Mouse (Mus musculus) bone marrow, adult 2 months (tissue): ENCODE data around the gene Nacc1. TPM values are rescaled to one million over a fixed set of nuclear protein-coding genes. Genes with fewer than 3 reads are reported as not detected.
A peak's percentile ranks its signal among the peaks of the same experiment; 100 is the strongest.

Experiments used
- H3K27ac ChIP-seq: fragments of 200-500 bp; 2 replicates; pipeline ENCODE4 v1.5.1; 2012; ENCODE audit warnings: low read depth, mild to moderate bottlenecking, control low read depth, inconsistent platforms, low read length; ENCODE audit not compliant: control insufficient read depth, poor library complexity, insufficient read depth
- H3K4me1 ChIP-seq: fragments of 200-500 bp; 2 replicates; pipeline ENCODE4 v1.6.1; 2011; ENCODE audit warnings: low read length; ENCODE audit not compliant: control insufficient read depth, insufficient read depth
- H3K4me3 ChIP-seq: fragments of 200-500 bp; replicated peaks from 2 replicates; pipeline ENCODE3; 2011; ENCODE audit warnings: mild to moderate bottlenecking, low read depth, low read length, control low read depth; ENCODE audit not compliant: control insufficient read depth
- CTCF ChIP-seq: fragments of 200-500 bp; IDR thresholded peaks from 2 replicates; pipeline ENCODE4 v1.5.1; 2011; ENCODE audit warnings: low read length, control low read depth; ENCODE audit not compliant: control insufficient read depth, insufficient read depth
- POLR2A ChIP-seq: fragments of 200-500 bp; IDR thresholded peaks from 2 replicates; pipeline ENCODE4 v1.6.1; 2011; ENCODE audit warnings: low read depth, mild to moderate bottlenecking, control low read depth, low read length, borderline replicate concordance; ENCODE audit not compliant: control insufficient read depth
- WGBS: fragments of 180-500 bp; shearing (Covaris S2); methylation state at CpG from one replicate; pipeline ENCODE4 v1.1.7; 2018; 5-methylcytosine and 5-hydroxymethylcytosine counted together
- polyA plus RNA-seq: library from polyadenylated mRNA; stranded (reverse); fragments of >200 nt; gene quantifications from 2 replicates; pipeline ENCODE4 v1.2.4, GENCODE M21; 2011; ENCODE audit warnings: low replicate concordance; ENCODE audit not compliant: missing spikeins, insufficient read depth, insufficient read length

Nacc1 gene
- 14.6 and 26.2 TPM in 2 replicates for polyA plus RNA-seq

DNA sequence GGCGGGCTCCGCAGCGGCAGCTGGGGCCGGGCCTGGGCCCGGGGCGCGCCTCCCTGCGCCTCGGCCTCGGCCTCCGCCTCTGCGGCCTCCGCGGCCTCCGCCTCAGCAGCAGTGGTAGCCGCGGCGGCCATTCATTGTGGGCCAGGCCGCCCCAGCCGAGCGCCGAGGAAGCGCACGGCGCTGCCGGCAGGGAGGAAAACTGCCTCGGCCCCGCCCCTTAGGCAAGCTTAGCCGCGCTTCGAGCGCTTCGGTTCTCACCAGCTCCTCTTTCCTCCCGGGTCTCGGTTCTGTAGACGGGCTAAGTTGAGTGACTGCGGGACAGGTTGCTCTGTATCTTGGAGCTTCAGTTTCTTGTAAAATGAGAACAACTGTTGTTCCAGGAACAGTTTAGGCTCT is at the start of gene Nacc1:
Gene Nacc1 (minus strand): TSS at position 158 of the 396 bp plus-strand sequence.
- H3K27ac ChIP-seq: peak within 1 kb of the TSS; percentile 89
- TF ChIP-seq CTCF: no peak
- TF ChIP-seq POLR2A: peak; percentile 69; the same call in 1 of the 2 replicates
- H3K4me1 ChIP-seq: peaks cover 4% of the 10 kb centered on the region; the same call in 1 of the 2 replicates
- under 1% methylated on average over 37 of the region's 37 CpGs for WGBS
- peak within 1 kb of the TSS; percentile 78 for H3K4me3 ChIP-seq

DNA sequence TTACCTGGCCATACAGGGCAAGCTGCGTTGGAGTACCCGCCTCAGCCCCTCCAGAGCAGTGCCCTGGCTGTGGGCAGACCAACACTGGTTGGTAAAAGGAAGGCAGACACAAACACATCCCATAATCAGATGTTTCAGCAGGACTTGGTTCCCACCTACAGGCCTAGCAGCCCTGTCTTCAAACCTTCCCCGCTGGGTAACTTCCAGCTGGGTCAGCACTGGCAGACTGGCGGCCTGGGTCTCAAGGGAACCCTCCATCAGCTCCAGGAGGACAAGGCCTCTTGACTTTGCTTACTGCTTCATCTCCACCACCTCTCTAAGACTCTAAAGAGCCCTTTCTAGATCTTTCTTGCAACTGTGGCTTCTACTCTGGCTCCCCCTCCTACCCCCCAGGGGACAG is 48.9 kb upstream of the Nacc1 start:
- TF ChIP-seq CTCF (no peak), POLR2A (no peak)
- peaks cover 4% of the 10 kb centered on the region; the same call in 1 of the 2 replicates for H3K4me1 ChIP-seq
- 91% methylated on average over 4 of the region's 4 CpGs for WGBS
- peak overlapping the region; percentile 1; the same call in 1 of the 2 replicates for H3K27ac ChIP-seq
- no peak overlapping the region for H3K4me3 ChIP-seq

DNA sequence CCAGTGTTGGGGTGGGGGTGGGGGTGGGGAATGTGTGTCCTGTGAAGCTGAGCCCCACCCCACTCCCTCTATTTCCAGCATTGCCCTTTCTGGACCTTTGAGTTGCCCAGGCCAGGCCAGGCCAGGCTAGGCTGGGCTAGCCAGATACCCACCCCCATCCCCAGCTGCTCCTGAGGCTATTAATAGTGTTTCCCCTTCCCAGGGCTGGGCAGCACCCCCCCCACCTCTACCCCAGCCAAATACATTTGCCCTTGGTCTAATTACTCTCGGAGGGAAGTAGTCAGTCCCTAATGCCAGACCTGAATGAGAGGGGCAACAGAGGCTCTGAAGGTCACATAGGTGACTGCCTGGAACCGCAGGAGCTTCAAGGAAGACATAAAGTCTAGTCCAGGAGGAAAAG is 47.9 kb upstream of the Nacc1 start:
- 65% methylated on average over 2 of the region's 2 CpGs for WGBS
- peaks cover 4% of the 10 kb centered on the region; the same call in 1 of the 2 replicates for H3K4me1 ChIP-seq
- no peak overlapping the region for H3K4me3 ChIP-seq
- H3K27ac ChIP-seq: no peak overlapping the region
- TF ChIP-seq POLR2A (no peak), CTCF (no peak)

DNA sequence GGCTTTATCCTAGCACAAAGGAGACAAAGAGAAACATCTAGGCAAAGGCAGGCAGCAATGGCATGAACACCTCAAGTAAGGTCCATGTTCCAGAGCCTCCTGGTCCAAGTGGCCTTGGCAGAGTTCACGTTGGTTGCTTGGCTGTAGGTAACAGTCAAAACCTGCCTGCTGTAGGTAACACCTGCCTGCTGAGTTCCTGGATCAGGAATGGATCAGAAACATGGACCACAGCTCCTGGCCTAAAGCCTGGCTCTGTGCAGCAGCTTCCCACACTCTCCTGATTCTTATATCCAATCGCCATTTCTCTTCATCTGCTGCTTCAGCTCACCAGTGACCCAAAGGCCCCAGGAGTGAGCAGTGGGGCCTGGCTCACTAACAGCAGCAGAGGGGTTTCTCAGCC is 47.0 kb upstream of the Nacc1 start:
- H3K4me1 ChIP-seq: peaks cover 5% of the 10 kb centered on the region; the same call in 1 of the 2 replicates
- no peak overlapping the region for H3K27ac ChIP-seq
- WGBS: 79% methylated on average over 2 of the region's 2 CpGs
- H3K4me3 ChIP-seq: no peak overlapping the region
- TF ChIP-seq POLR2A: no peak
- TF ChIP-seq CTCF: no peak

DNA sequence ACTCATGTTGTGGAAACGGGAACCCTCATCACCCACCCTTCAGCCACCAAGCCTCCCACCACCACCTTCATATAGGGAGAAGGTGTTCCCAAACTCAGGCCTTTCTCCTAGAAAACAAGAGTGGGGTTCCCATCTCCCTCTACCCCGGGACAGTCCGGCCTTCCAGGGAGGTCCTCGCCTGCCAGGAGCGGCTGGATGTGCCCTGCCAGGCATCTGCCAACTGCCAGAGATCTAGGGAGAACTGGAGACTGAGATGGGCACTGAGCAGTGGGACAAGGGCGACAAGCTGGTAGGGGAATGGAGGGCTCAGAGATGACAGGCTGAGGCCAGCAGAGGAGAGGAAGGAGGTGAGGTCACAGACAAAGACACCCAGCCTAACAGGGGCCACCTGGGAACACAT is 46.3 kb upstream of the Nacc1 start:
- no peak overlapping the region for H3K27ac ChIP-seq
- WGBS: 87% methylated on average over 6 of the region's 6 CpGs
- peaks cover 9% of the 10 kb centered on the region for H3K4me1 ChIP-seq
- H3K4me3 ChIP-seq: no peak overlapping the region
- no peak for TF ChIP-seq CTCF
- TF ChIP-seq POLR2A: no peak

DNA sequence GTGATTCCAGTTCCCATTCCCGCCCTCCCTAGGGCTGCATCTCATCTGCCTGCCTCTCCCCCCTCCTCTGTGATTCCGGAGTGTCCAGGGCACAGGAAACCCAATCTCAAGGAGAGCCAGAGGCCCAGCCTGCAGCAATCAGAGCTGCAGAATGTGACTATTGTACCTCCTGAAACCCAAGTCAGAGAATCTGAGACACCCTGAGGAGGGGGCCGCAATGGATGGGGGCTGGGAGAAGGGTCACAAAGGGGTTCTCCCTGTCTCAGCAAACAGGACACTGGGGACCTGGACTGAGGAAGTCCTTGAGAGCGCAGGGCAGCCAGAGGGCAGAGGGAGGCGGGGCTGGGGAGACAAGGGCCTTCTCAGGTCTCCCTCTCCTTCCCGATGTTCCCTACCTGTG is 45.3 kb upstream of the Nacc1 start:
- H3K4me3 ChIP-seq: no peak overlapping the region
- peaks cover 9% of the 10 kb centered on the region for H3K4me1 ChIP-seq
- 80% methylated on average over 6 of the region's 6 CpGs for WGBS
- H3K27ac ChIP-seq: no peak overlapping the region
- TF ChIP-seq CTCF (no peak), POLR2A (no peak)

DNA sequence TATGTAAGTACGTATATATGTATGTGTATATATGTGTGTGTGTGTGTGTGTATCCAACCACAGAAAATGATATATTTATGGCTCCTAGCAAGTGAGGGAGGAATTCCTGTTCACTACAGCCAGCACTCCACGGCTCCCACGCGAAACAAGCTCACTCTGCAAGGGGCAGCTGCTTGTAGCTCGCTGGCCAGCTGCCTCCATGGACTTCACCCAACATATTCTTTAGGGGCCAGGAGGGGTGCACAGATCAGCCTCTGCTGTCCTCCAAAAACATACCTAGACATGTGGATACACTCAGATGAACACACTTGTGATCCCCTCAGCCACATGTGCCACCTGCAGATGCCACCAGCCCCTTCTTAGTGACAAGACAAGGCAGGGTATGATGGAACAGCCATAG is 44.9 kb upstream of the Nacc1 start:
- TF ChIP-seq POLR2A (no peak), CTCF (no peak)
- Histone ChIP-seq H3K27ac (no peak overlapping the region), H3K4me1 (peaks cover 7% of the 10 kb centered on the region), H3K4me3 (no peak overlapping the region)
- WGBS: 64% methylated on average over 5 of the region's 5 CpGs

DNA sequence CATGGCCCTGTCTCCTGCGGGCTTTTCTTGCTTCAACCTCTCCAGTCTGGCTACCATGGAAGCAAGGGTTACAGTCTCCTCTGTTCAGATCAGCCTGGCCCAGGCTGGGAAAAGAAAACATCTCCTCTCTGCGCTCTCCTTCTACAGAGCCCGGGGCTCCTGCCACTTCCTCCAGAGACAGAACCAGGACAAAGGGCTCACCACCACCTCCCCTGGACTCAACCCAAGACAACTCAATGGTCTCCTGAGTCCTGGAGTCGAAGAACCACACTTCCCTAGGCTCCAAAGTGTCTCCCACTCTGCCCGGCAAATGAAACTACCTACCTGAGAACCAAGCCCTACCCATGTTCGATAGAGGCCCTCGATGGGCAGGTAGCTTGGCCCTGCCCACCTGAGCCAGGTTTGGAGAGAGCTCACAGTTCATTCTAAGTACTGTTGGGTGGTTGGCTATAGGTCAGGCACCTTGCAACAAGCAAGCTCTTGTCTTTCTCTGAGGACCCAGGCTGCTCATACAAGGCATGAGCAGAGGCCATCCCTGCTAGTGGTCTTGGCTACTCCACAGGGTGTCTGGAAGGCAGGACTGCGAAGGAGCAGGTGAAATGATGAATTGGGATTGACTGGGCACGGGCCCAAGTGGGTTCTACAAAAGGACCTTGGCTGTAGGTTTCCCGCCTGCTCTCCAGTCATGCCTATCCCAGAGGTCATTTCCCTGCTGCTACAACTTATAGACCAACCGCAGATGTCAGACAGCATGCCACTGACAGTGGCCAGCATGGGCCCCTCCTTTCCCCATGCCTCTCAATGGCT is 43.9 kb upstream of the Nacc1 start:
- peak overlapping the region; percentile 88 for H3K27ac ChIP-seq
- H3K4me1 ChIP-seq: peaks cover 7% of the 10 kb centered on the region
- no peak for TF ChIP-seq POLR2A
- TF ChIP-seq CTCF: no peak
- WGBS: 60% methylated on average over 11 of the region's 11 CpGs
- H3K4me3 ChIP-seq: no peak overlapping the region
